Mouse (Mus musculus): Measurements from ENCODE around the gene Dcaf4. TPM values are rescaled to one million over a fixed set of nuclear protein-coding genes. Genes with fewer than 3 reads are reported as not detected.

Dcaf4 gene
- polyA plus RNA-seq, 1 experiment from 2014 or later: 23.3 TPM

GRCm38 (mm10) chr12:83544791-83545190 lies 24.5 kb downstream of the Dcaf4 start:
- no peaks in the 10 kb centered on the region for H3K9me3 ChIP-seq
- no peak for ATAC-seq (ENCODE audit: extremely low read depth, insufficient number of reproducible peaks, low FRiP score, low TSS enrichment)
- no peak overlapping the region for H3K4me3 ChIP-seq
- H3K27ac ChIP-seq (replicated peaks): no peak overlapping the region
- H3K9ac ChIP-seq: no peak overlapping the region
- H3K36me3 ChIP-seq: peaks cover 82% of the 10 kb centered on the region
- no peak overlapping the region for H3K4me2 ChIP-seq
- H3K4me1 ChIP-seq: no peaks in the 10 kb centered on the region
- no peaks in the 10 kb centered on the region for H3K27me3 ChIP-seq (replicated peaks)

GRCm38 (mm10) chr12:83551305-83551704 lies 31.0 kb downstream of the Dcaf4 start:
- Histone ChIP-seq H3K27ac (replicated peaks) (no peak overlapping the region), H3K4me3 (no peak overlapping the region), H3K36me3 (peaks cover 96% of the 10 kb centered on the region), H3K9ac (no peak overlapping the region), H3K4me2 (no peak overlapping the region), H3K27me3 (replicated peaks) (no peaks in the 10 kb centered on the region), H3K4me1 (no peaks in the 10 kb centered on the region), H3K9me3 (no peaks in the 10 kb centered on the region)
- WGBS: 88% methylated on average over 16 of the region's 16 CpGs
- no peak for ATAC-seq (ENCODE audit: extremely low read depth, insufficient number of reproducible peaks, low FRiP score, low TSS enrichment)

- no peaks in the 10 kb centered on the region for H3K27me3 ChIP-seq (replicated peaks)
- H3K36me3 ChIP-seq: peaks cover 99% of the 10 kb centered on the region
- H3K9ac ChIP-seq: no peak overlapping the region
- no peak for ATAC-seq (ENCODE audit: extremely low read depth, insufficient number of reproducible peaks, low FRiP score, low TSS enrichment)
- no peak overlapping the region for H3K4me2 ChIP-seq
- no peak overlapping the region for H3K27ac ChIP-seq (replicated peaks)
- no peaks in the 10 kb centered on the region for H3K4me1 ChIP-seq
- 80% methylated on average over 4 of the region's 4 CpGs for WGBS
- no peaks in the 10 kb centered on the region for H3K9me3 ChIP-seq
- no peak overlapping the region for H3K4me3 ChIP-seq
Observed at GRCm38 (mm10) chr12:83553816-83554215, 33.5 kb downstream of the Dcaf4 start.

GRCm38 (mm10) chr12:83555605-83556004 lies 35.3 kb downstream of the Dcaf4 start:
- Histone ChIP-seq H3K27me3 (replicated peaks) (no peaks in the 10 kb centered on the region), H3K27ac (replicated peaks) (no peak overlapping the region), H3K4me2 (no peak overlapping the region), H3K9ac (no peak overlapping the region), H3K36me3 (peaks cover 91% of the 10 kb centered on the region), H3K9me3 (no peaks in the 10 kb centered on the region), H3K4me1 (no peaks in the 10 kb centered on the region), H3K4me3 (no peak overlapping the region)
- no peak for ATAC-seq (ENCODE audit: extremely low read depth, insufficient number of reproducible peaks, low FRiP score, low TSS enrichment)
- 64% methylated on average over 9 of the region's 9 CpGs for WGBS

GRCm38 (mm10) chr12:83558496-83558895 lies 38.2 kb downstream of the Dcaf4 start:
- ATAC-seq (ENCODE audit: extremely low read depth, insufficient number of reproducible peaks, low FRiP score, low TSS enrichment): no peak

GRCm38 (mm10) chr12:83560189-83560588 lies 39.9 kb downstream of the Dcaf4 start:
- no peak for ATAC-seq (ENCODE audit: extremely low read depth, insufficient number of reproducible peaks, low FRiP score, low TSS enrichment)
- no peak overlapping the region for H3K9ac ChIP-seq
- H3K27ac ChIP-seq (replicated peaks): no peak overlapping the region
- H3K9me3 ChIP-seq: no peaks in the 10 kb centered on the region
- WGBS: 72% methylated on average over 6 of the region's 6 CpGs
- H3K27me3 ChIP-seq (replicated peaks): no peaks in the 10 kb centered on the region
- no peak overlapping the region for H3K4me2 ChIP-seq
- H3K4me3 ChIP-seq: no peak overlapping the region
- H3K4me1 ChIP-seq: 0 out of 2 replicates have a peak, but pooled peaks cover 3% of the 10 kb centered on the region
- H3K36me3 ChIP-seq: peaks cover 91% of the 10 kb centered on the region

More at GRCm38 (mm10) chr12:83558496-83558895, 38.2 kb downstream of the Dcaf4 start:
- no peak overlapping the region for H3K4me3 ChIP-seq
- peaks cover 93% of the 10 kb centered on the region for H3K36me3 ChIP-seq
- 89% methylated on average over 7 of the region's 7 CpGs for WGBS
- no peak overlapping the region for H3K4me2 ChIP-seq
- H3K9me3 ChIP-seq: no peaks in the 10 kb centered on the region
- no peak overlapping the region for H3K27ac ChIP-seq (replicated peaks)
- no peaks in the 10 kb centered on the region for H3K27me3 ChIP-seq (replicated peaks)
- H3K9ac ChIP-seq: no peak overlapping the region
- H3K4me1 ChIP-seq: 0 out of 2 replicates have a peak, but pooled peaks cover 3% of the 10 kb centered on the region

GRCm38 (mm10) chr12:83562589-83562988 lies 42.3 kb downstream of the Dcaf4 start:
- Histone ChIP-seq H3K27me3 (replicated peaks) (no peaks in the 10 kb centered on the region), H3K9me3 (no peaks in the 10 kb centered on the region), H3K4me2 (no peak overlapping the region), H3K4me3 (no peak overlapping the region), H3K27ac (replicated peaks) (no peak overlapping the region), H3K4me1 (0 out of 2 replicates have a peak, but pooled peaks cover 3% of the 10 kb centered on the region), H3K9ac (no peak overlapping the region), H3K36me3 (peaks cover 91% of the 10 kb centered on the region)
- no peak for ATAC-seq (ENCODE audit: extremely low read depth, insufficient number of reproducible peaks, low FRiP score, low TSS enrichment)
- WGBS: 95% methylated on average over 3 of the region's 3 CpGs

GRCm38 (mm10) chr12:83569866-83570265 lies 49.6 kb downstream of the Dcaf4 start:
- no peak overlapping the region for H3K9ac ChIP-seq
- no peak overlapping the region for H3K4me3 ChIP-seq
- WGBS: 94% methylated on average over 3 of the region's 3 CpGs
- no peaks in the 10 kb centered on the region for H3K9me3 ChIP-seq
- no peaks in the 10 kb centered on the region for H3K27me3 ChIP-seq (replicated peaks)
- no peak overlapping the region for H3K4me2 ChIP-seq
- H3K36me3 ChIP-seq: peaks cover 91% of the 10 kb centered on the region
- no peak overlapping the region for H3K27ac ChIP-seq (replicated peaks)
- ATAC-seq (ENCODE audit: extremely low read depth, insufficient number of reproducible peaks, low FRiP score, low TSS enrichment): no peak
- H3K4me1 ChIP-seq: no peaks in the 10 kb centered on the region

- Histone ChIP-seq H3K4me2 (no peak overlapping the region), H3K4me3 (no peak overlapping the region), H3K27me3 (replicated peaks) (no peaks in the 10 kb centered on the region), H3K9me3 (no peaks in the 10 kb centered on the region), H3K9ac (no peak overlapping the region), H3K27ac (replicated peaks) (no peak overlapping the region), H3K4me1 (no peaks in the 10 kb centered on the region), H3K36me3 (peaks cover 89% of the 10 kb centered on the region)
- ATAC-seq (ENCODE audit: extremely low read depth, insufficient number of reproducible peaks, low FRiP score, low TSS enrichment): no peak
- WGBS: 76% methylated on average over 5 of the region's 5 CpGs
Observed at GRCm38 (mm10) chr12:83572717-83573116, 52.5 kb downstream of the Dcaf4 start.

GRCm38 (mm10) chr12:83577445-83577844 lies 57.2 kb downstream of the Dcaf4 start:
- no peak for ATAC-seq (ENCODE audit: extremely low read depth, insufficient number of reproducible peaks, low FRiP score, low TSS enrichment)
- peaks cover 31% of the 10 kb centered on the region for H3K4me1 ChIP-seq
- no peak overlapping the region for H3K4me2 ChIP-seq
- H3K9ac ChIP-seq: no peak overlapping the region
- no peak overlapping the region for H3K27ac ChIP-seq (replicated peaks)
- no peak overlapping the region for H3K4me3 ChIP-seq
- H3K36me3 ChIP-seq: peaks cover 60% of the 10 kb centered on the region
- WGBS: 94% methylated on average over 5 of the region's 5 CpGs
- H3K27me3 ChIP-seq (replicated peaks): no peaks in the 10 kb centered on the region
- no peaks in the 10 kb centered on the region for H3K9me3 ChIP-seq

- no peak overlapping the region for H3K9ac ChIP-seq
- 80% methylated on average over 2 of the region's 2 CpGs for WGBS
- peaks cover 58% of the 10 kb centered on the region for H3K36me3 ChIP-seq
- ATAC-seq (ENCODE audit: extremely low read depth, insufficient number of reproducible peaks, low FRiP score, low TSS enrichment): no peak
- no peaks in the 10 kb centered on the region for H3K9me3 ChIP-seq
- no peak overlapping the region for H3K4me2 ChIP-seq
- H3K4me1 ChIP-seq: peaks cover 31% of the 10 kb centered on the region
- H3K4me3 ChIP-seq: no peak overlapping the region
- H3K27me3 ChIP-seq (replicated peaks): no peaks in the 10 kb centered on the region
- H3K27ac ChIP-seq (replicated peaks): no peak overlapping the region
Observed at GRCm38 (mm10) chr12:83578356-83578755, 58.1 kb downstream of the Dcaf4 start.

- 18% methylated on average over 3 of the region's 3 CpGs for WGBS
- ATAC-seq (ENCODE audit: extremely low read depth, insufficient number of reproducible peaks, low FRiP score, low TSS enrichment): no peak
Observed at GRCm38 (mm10) chr12:83578896-83579569, 58.8 kb downstream of the Dcaf4 start.

More at GRCm38 (mm10) chr12:83578896-83579569, 58.8 kb downstream of the Dcaf4 start:
- Histone ChIP-seq H3K4me3 (no peak overlapping the region), H3K4me2 (peak overlapping the region; percentile 13), H3K27me3 (replicated peaks) (no peaks in the 10 kb centered on the region), H3K36me3 (peaks cover 58% of the 10 kb centered on the region), H3K27ac (replicated peaks) (peak overlapping the region; percentile 63), H3K4me1 (peaks cover 31% of the 10 kb centered on the region), H3K9ac (peak overlapping the region; percentile 40; the same call in 1 of the 2 replicates), H3K9me3 (no peaks in the 10 kb centered on the region)

Data from heart, embryonic 13.5 days (tissue).